Mouse (Mus musculus): ENCODE results near the gene Ccdc124.
A peak's percentile ranks its signal among the peaks of the same experiment; 100 is the strongest.

Ccdc124 gene

GRCm38 (mm10) chr8:70868559-70869198 is 5.1 kb downstream of the Ccdc124 start:
- DNase-seq, result no peak

GRCm38 (mm10) chr8:70866566-70866965 is 7.2 kb downstream of the Ccdc124 start:
- no peak for DNase-seq

GRCm38 (mm10) chr8:70866001-70866520 is 7.7 kb downstream of the Ccdc124 start:
- DNase-seq, result no peak

GRCm38 (mm10) chr8:70865350-70866000 is 8.3 kb downstream of the Ccdc124 start:
- DNase-seq, result peak; percentile 99

- DNase-seq, result no peak
These were observed 9.0 kb downstream of the Ccdc124 start for GRCm38 (mm10) chr8:70864712-70865221.

GRCm38 (mm10) chr8:70863956-70864711 is 9.6 kb downstream of the Ccdc124 start:
- DNase-seq, result no peak

- DNase-seq, result no peak
These were observed 10.7 kb downstream of the Ccdc124 start, which contains the start of gene Kcnn1 for GRCm38 (mm10) chr8:70862824-70863641. TSS of gene Kcnn1 (minus strand) at chr8:70863258.

GRCm38 (mm10) chr8:70857516-70857915 is 16.2 kb downstream of the Ccdc124 start:
- no peak for DNase-seq

- peak; percentile 77 for DNase-seq
These were observed 17.1 kb downstream of the Ccdc124 start for GRCm38 (mm10) chr8:70856541-70857197.

- no peak for DNase-seq
These were observed 17.7 kb downstream of the Ccdc124 start for GRCm38 (mm10) chr8:70856028-70856427.

- no peak for DNase-seq
These were observed 19.9 kb downstream of the Ccdc124 start for GRCm38 (mm10) chr8:70853863-70854262.

- DNase-seq, result no peak
These were observed 21.0 kb downstream of the Ccdc124 start for GRCm38 (mm10) chr8:70852595-70853231.

- no peak for DNase-seq
These were observed 21.9 kb downstream of the Ccdc124 start for GRCm38 (mm10) chr8:70851837-70852236.

GRCm38 (mm10) chr8:70850947-70851346 is 22.8 kb downstream of the Ccdc124 start:
- no peak for DNase-seq

- no peak for DNase-seq
These were observed 23.4 kb downstream of the Ccdc124 start for GRCm38 (mm10) chr8:70850132-70850845.

- DNase-seq, result no peak
These were observed 24.3 kb downstream of the Ccdc124 start for GRCm38 (mm10) chr8:70849333-70849990.

- DNase-seq, result no peak
These were observed 27.2 kb downstream of the Ccdc124 start for GRCm38 (mm10) chr8:70846371-70847154.

- DNase-seq, result no peak
These were observed 28.6 kb downstream of the Ccdc124 start for GRCm38 (mm10) chr8:70845108-70845507.

- DNase-seq, result peak; percentile 86
These were observed 29.2 kb downstream of the Ccdc124 start for GRCm38 (mm10) chr8:70844523-70844922.
